In the genomic region with DNA sequence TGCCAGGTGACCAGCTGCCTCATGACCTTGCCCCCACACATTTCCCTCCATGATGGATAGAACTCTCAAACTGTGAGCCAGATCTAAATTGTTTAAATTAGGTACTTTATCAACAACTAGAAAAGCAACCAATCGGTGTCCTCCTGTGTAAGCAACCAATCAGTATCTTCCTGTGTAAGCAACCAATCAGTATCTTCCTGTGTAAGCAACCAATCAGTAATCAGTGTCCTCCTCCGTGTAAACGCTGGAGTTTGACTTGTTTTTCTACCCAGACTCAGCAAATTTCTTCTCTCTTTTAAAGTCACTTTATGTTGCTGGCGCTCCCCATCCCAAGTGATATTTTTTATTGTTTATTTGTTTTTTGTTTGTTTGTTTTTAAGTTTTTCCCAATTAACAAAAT, we compare ENCODE assay signal across 19 mouse cellular contexts.
DNase-seq lines count a peak whose midpoint lies in the region; ATAC-seq lines count a peak whose summit lies in the region.
"Had no signal": no experiment of that assay in that cellular context is flagged by ENCODE, and none has a peak within 500 bp of the region (broad histone marks: within the 10 kb centered on the region; RNA-seq: fewer than 3 reads in every experiment).

No protein-coding gene starts in this region.

- H3K4me1 ChIP-seq in midbrain, embryonic 11.5 days (ENCODE audit: control insufficient read depth, insufficient read depth, low read length) = peaks cover 20% of the 10 kb centered on the region
- H3K4me1 ChIP-seq in midbrain, embryonic 16.5 days (ENCODE audit: control insufficient read depth, insufficient read depth, low read length) = peaks cover 10% of the 10 kb centered on the region
- H3K4me1 ChIP-seq in neural tube, embryonic 12.5 days = peaks cover 20% of the 10 kb centered on the region
- H3K4me1 ChIP-seq in forebrain, embryonic 14.5 days (ENCODE audit: control insufficient read depth, insufficient read depth, low read length) = peaks cover 17% of the 10 kb centered on the region
- H3K4me1 ChIP-seq: embryonic facial prominence, embryonic 13.5 days; heart, embryonic 15.5 days had no signal

- H3K4me3 ChIP-seq in midbrain, embryonic 11.5 days (ENCODE audit: low read depth, low read length) = no peak overlapping the region
- H3K4me3 ChIP-seq in midbrain, embryonic 16.5 days (ENCODE audit: low read depth, low read length) = no peak overlapping the region
- H3K4me3 ChIP-seq in neural tube, embryonic 12.5 days = no peak overlapping the region
- no peak overlapping the region for H3K4me3 ChIP-seq in forebrain, embryonic 14.5 days (ENCODE audit: low read depth, low read length)
- H3K4me3 ChIP-seq: embryonic facial prominence, embryonic 13.5 days; heart, adult 2 months; heart, embryonic 15.5 days had no signal

- H3K4me2 ChIP-seq in midbrain, embryonic 11.5 days = no peak overlapping the region
- H3K4me2 ChIP-seq in midbrain, embryonic 16.5 days (ENCODE audit: low read length) = no peak overlapping the region
- no peak overlapping the region for H3K4me2 ChIP-seq in neural tube, embryonic 12.5 days (replicated peaks)
- peak overlapping the region; percentile 21; the same call in 1 of the 2 replicates for H3K4me2 ChIP-seq in forebrain, embryonic 14.5 days (ENCODE audit: low read length)
- H3K4me2 ChIP-seq: embryonic facial prominence, embryonic 13.5 days; heart, embryonic 11.5 days; heart, embryonic 15.5 days had no signal

- H3K9ac ChIP-seq in midbrain, embryonic 11.5 days (ENCODE audit: low read length) = no peak overlapping the region
- H3K9ac ChIP-seq in midbrain, embryonic 16.5 days (ENCODE audit: low read depth, low read length) = no peak overlapping the region
- H3K9ac ChIP-seq in neural tube, embryonic 12.5 days = no peak overlapping the region
- no peak overlapping the region for H3K9ac ChIP-seq in forebrain, embryonic 14.5 days (ENCODE audit: low read length)
- H3K9ac ChIP-seq: embryonic facial prominence, embryonic 13.5 days; heart, embryonic 15.5 days had no signal

- no peaks in the 10 kb centered on the region for H3K36me3 ChIP-seq in midbrain, embryonic 11.5 days (ENCODE audit: control insufficient read depth, insufficient read depth, low read length)
- H3K36me3 ChIP-seq in midbrain, embryonic 16.5 days (ENCODE audit: control insufficient read depth, insufficient read depth, low read length) = no peaks in the 10 kb centered on the region
- H3K36me3 ChIP-seq in neural tube, embryonic 12.5 days = no peaks in the 10 kb centered on the region
- H3K36me3 ChIP-seq in forebrain, embryonic 14.5 days (ENCODE audit: control insufficient read depth, insufficient read depth, low read length) = no peaks in the 10 kb centered on the region
- H3K36me3 ChIP-seq: embryonic facial prominence, embryonic 13.5 days; heart, embryonic 15.5 days had no signal

- H3K9me3 ChIP-seq in midbrain, embryonic 11.5 days (ENCODE audit: control insufficient read depth, low read length) = no peaks in the 10 kb centered on the region
- H3K9me3 ChIP-seq in midbrain, embryonic 16.5 days (replicated peaks; ENCODE audit: control insufficient read depth, low read length, poor library complexity, severe bottlenecking) = no peaks in the 10 kb centered on the region
- no peaks in the 10 kb centered on the region for H3K9me3 ChIP-seq in neural tube, embryonic 12.5 days
- H3K9me3 ChIP-seq in forebrain, embryonic 14.5 days (replicated peaks; ENCODE audit: control insufficient read depth, low read length) = no peaks in the 10 kb centered on the region
- H3K9me3 ChIP-seq: embryonic facial prominence, embryonic 13.5 days; heart, embryonic 15.5 days had no signal

- no peak overlapping the region for H3K27ac ChIP-seq in midbrain, embryonic 11.5 days (ENCODE audit: low read depth, low read length)
- no peak overlapping the region for H3K27ac ChIP-seq in midbrain, embryonic 16.5 days (ENCODE audit: low read length)
- H3K27ac ChIP-seq in neural tube, embryonic 12.5 days = no peak overlapping the region
- no peak overlapping the region for H3K27ac ChIP-seq in forebrain, embryonic 14.5 days (ENCODE audit: low read depth, low read length)
- H3K27ac ChIP-seq: embryonic facial prominence, embryonic 13.5 days; heart, adult 2 months; heart, embryonic 15.5 days; hindbrain, postnatal 0 days had no signal

- no peaks in the 10 kb centered on the region for H3K27me3 ChIP-seq in midbrain, embryonic 11.5 days (ENCODE audit: control insufficient read depth, insufficient read depth, low read length)
- no peaks in the 10 kb centered on the region for H3K27me3 ChIP-seq in midbrain, embryonic 16.5 days (ENCODE audit: control insufficient read depth, insufficient read depth, low read depth, low read length)
- no peaks in the 10 kb centered on the region for H3K27me3 ChIP-seq in neural tube, embryonic 12.5 days (replicated peaks)
- no peaks in the 10 kb centered on the region for H3K27me3 ChIP-seq in forebrain, embryonic 14.5 days (replicated peaks; ENCODE audit: control insufficient read depth, insufficient read depth, low read length)
- H3K27me3 ChIP-seq: embryonic facial prominence, embryonic 13.5 days; heart, embryonic 15.5 days had no signal

- 82% methylated on average over 4 of the region's 4 CpGs for WGBS in midbrain, embryonic 11.5 days
- WGBS in midbrain, embryonic 16.5 days = 70% methylated on average over 4 of the region's 4 CpGs
- WGBS in neural tube, embryonic 12.5 days = 63% methylated on average over 4 of the region's 4 CpGs
- WGBS in forebrain, embryonic 14.5 days = 46% methylated on average over 4 of the region's 4 CpGs

- ATAC-seq in midbrain, embryonic 11.5 days (ENCODE audit: low FRiP score) = peak; percentile 47; the same call in 1 of the 2 replicates
- no peak for ATAC-seq in midbrain, embryonic 16.5 days
- ATAC-seq in neural tube, embryonic 12.5 days (ENCODE audit: low FRiP score, low read depth) = peak; percentile 68; the same call in 1 of the 2 replicates
- ATAC-seq in forebrain, embryonic 14.5 days = peak; percentile 63
- ATAC-seq in erythroblast, adult 5-6 weeks (replicated peaks; ENCODE audit: low FRiP score, poor library complexity, severe bottlenecking) = no peak
- ATAC-seq: hindbrain, postnatal 0 days had no signal

- peak; percentile 73 for DNase-seq in midbrain, embryonic 11.5 days (ENCODE audit: low spot score, missing footprints)
- DNase-seq in neural tube, embryonic 10.5 days (ENCODE audit: extremely low spot score, low spot score) = no peak
- DNase-seq in forebrain, embryonic 14.5 days (ENCODE audit: low spot score) = no peak
- DNase-seq in left cerebral cortex, adult 11 months (ENCODE audit: low spot score) = no peak
- DNase-seq: adrenal gland, adult 2 months; adrenal gland, postnatal 25 days; cerebellum, adult 18-20 months; cerebellum, adult 9-11 months; cerebellum, postnatal 36 days; gastrocnemius, postnatal 14 days; heart, adult 2 months; heart, postnatal 14 days had no signal

Comparison
In these comparisons a context has a peak if more than half of its experiments do, and no peak if none do; other contexts are left out.
1. ATAC-seq: peak in midbrain, embryonic 11.5 days (single experiment), neural tube, embryonic 12.5 days (single experiment) and forebrain, embryonic 14.5 days (single experiment); none in midbrain, embryonic 16.5 days (single experiment) and erythroblast, adult 5-6 weeks (single experiment).